Mouse (Mus musculus) small intestine, adult 10 weeks (tissue): ENCODE data around the gene Rfx3. TPM values are rescaled to one million over a fixed set of nuclear protein-coding genes. Genes with fewer than 3 reads are reported as not detected.

ENCODE experiments used
- polyA plus RNA-seq: library from polyadenylated mRNA; stranded (reverse); fragments of 350-450 nt; fragmentation: Illumina TruSeq; extraction: RNeasy Lipid Tissue Mini Kit (QIAGEN cat#74804); gene quantifications from one replicate; pipeline ENCODE4 v1.2.3, GENCODE M21; 2014; ENCODE audit warnings: low replicate concordance

Rfx3 gene
- 5.2 TPM for polyA plus RNA-seq

DNA sequence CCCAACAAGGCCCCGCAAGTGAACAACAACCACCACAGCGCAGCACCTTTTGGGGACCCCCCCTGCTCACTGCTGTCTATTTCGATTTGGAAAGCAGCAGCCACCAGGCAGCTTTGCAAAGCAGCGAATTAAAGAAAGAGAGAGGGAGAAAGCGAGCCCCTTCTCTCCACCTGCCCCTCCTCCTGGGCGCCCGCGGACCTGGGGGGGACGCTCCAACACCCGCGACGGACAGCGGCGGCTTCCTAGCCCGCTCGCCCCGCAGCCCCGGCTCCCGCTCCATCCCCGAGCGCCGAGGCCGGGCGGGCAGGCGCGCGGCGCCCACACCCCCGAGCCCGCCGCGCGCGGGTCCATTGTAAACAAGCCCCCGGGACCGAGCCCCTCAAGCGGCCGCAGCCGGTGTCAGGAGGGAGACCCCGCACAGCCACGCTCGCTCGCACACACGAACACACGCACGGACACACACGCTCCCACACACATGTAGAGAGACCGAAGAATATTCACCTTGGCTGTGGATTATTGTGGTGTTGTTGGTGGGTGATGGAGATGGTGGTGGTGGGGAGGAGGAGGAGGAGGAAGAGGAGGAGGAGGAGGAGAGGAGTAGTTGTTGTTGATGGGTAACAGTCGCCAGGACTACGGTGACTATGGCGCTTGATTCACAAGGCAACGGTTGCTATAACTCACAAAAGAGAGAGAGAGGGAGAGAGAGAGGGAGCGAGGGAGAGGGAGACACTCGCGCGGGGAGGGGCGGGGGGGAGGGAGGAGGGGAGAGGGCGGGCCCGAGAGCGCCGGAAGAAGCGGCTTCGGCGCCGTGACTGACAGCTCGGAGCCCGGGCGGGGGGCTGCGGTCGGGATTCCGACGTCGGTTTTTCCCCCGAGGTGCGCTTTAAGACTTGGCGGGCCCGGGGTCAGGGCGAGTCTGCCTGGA is at the start of gene Rfx3:
Rfx3 (minus strand) TSS at position 696 of the 925 bp plus-strand sequence.

